Mouse (Mus musculus) central nervous system, embryonic 14 days (tissue): ENCODE data around the gene Creg2. TPM values are rescaled to one million over a fixed set of nuclear protein-coding genes. Genes with fewer than 3 reads are reported as not detected.

ENCODE experiments used
- polyA plus RNA-seq: library from polyadenylated mRNA; depleted of rRNA; stranded (reverse); fragments of >200 nt; gene quantifications from 2 replicates; pipeline ENCODE4 v1.2.3, GENCODE M21; 2012; rRNA removed

The Creg2 gene
- 1.8 and 2.4 TPM in 2 replicates for polyA plus RNA-seq

GRCm38 (mm10) chr1:39651241-39651548, at the start of gene Creg2:
Gene Creg2, minus strand, starts transcription at chr1:39651474.

GRCm38 (mm10) chr1:39577253-39577705, 74.0 kb downstream of the Creg2 start, which contains the start of gene Rnf149:
Gene Rnf149, minus strand, starts transcription at chr1:39577405.

Other genes with a start within 250 kb of the Creg2 start
- 12.6 and 14.3 TPM in 2 replicates for gene Tbc1d8, start 172.7 kb downstream of the Creg2 start, polyA plus RNA-seq
- 20.1 and 22.6 TPM in 2 replicates for gene Cnot11, start 116.5 kb downstream of the Creg2 start, polyA plus RNA-seq
- 21.1 and 24.1 TPM in 2 replicates for gene Rnf149, start 74.1 kb downstream of the Creg2 start, polyA plus RNA-seq
- 0.25 and 0.75 TPM in 2 replicates for gene Rfx8, start 69.5 kb upstream of the Creg2 start, polyA plus RNA-seq
- not detected in 2 replicates for gene Gm3646, start 153.9 kb upstream of the Creg2 start, polyA plus RNA-seq
- 395 and 460 TPM in 2 replicates for gene Map4k4, start 249.4 kb upstream of the Creg2 start, polyA plus RNA-seq